Mouse (Mus musculus) heart, adult 18-20 months (tissue): ENCODE measurements around the gene Fes. TPM values are rescaled to one million over a fixed set of nuclear protein-coding genes. Genes with fewer than 3 reads are reported as not detected.
A peak's percentile ranks its signal among the peaks of the same experiment; 100 is the strongest.

Experiments
- DNase-seq, 2 experiments: peaks; one replicate each; pipeline ENCODE4 v3.0.0; 2021 to 2022; ENCODE audit warnings: mixed read lengths in 1 of 2
- total RNA-seq, 2 experiments: library from RNA; stranded (reverse); gene quantifications; 2 replicates each; pipeline ENCODE4 v1.2.3; 2021

Gene Fes
- total RNA-seq, 2 experiments from 2014 or later: 9.9 to 11.4 TPM

DNA sequence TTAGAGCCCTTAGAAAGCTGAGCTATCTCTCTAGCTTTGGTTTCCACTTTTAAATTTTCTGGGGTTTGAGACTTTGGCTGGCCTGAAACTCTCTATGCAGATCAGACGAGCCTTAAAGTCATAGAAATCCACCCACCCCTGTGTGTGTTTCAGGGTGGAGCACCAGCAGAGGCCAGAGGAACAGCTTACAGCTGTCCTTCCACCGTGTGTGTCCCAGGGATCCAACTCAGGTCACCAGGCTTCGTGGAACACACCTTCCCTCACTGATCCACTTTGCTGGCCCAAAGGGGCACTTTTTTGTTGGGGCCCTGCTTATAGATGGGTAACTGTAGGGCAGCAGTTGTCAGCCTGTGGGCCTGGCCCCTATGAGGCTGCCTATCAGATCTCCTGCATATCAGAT, 13.5 kb downstream of the Fes start:
- DNase-seq: no peak

DNA sequence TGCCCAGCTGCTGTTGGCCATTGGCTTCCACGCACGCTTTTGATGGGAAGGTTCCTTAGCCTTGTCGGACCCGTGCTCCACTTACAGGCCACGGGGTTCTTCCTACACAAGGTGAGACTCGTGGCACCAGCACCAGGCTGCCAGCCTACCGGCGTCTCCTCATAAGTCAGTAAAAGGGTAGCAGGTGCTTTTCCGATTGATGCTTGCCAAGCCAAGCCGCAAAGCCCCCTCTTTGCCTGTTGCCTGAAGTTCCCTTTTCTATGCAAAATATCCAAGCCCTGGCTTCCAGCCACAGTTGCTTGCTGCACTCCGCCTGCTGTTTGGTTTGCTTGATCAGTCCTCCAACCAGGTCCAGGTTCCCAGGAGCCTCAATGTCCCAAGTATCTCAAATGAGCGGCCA, 13.9 kb downstream of the Fes start:
- no peak for DNase-seq

DNA sequence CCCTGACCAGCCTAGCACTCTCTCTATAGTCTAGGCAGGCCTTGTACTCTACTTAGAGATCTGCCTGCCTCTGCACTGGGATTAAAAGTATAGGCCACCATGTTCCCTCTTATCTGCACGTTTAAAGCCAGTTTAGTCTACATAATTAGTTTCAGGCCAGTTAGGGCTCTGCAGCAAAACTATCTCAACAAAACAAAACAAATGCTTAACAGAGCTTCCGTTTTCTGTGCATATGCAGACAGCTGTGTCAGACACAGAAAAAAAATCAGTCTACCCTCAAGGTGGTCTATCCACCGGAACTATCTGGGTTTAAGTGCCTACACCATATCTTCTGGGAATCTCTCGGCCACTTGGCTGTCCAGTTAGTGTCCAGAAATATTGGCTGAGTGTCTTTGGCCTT, 14.4 kb downstream of the Fes start:
- DNase-seq: no peak

DNA sequence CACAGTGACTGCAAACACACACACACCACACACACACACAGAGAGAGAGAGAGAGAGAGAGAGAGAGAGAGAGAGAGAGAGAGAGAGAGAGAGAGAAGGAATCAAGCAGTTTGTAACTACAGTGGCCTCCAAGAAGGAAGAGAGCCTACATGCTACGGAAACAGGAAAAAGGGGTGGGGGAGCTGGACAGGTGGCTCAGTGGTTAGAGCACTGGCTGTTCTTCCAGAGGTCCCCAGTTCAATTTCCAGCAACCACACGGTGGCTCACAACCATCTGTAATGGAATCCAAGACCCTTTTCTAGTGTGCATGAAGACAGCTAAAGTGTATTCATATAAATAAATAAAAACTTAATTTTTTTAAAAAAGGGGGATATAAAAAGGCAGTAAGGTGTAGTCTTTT, 15.1 kb downstream of the Fes start:
- DNase-seq: no peak

DNA sequence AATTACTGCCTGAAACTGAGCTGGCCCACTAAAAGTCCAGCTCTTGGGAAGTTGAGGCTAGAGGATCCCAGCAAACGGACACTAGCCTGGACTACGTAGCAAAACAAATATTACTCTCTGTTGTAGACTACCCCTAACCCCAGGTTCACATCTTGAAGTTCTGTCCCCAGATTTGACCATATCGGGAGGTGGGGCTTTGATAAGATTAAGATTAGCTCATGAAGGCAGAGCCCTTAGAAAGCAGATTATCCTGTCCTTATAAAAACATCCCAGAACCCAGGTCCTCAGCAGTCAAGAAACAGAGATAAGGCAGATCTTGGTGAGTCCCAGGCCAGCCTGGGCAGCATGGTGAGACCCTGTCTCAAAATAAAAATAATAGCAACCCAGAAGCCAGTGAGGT, 15.6 kb downstream of the Fes start:
- DNase-seq: no peak

DNA sequence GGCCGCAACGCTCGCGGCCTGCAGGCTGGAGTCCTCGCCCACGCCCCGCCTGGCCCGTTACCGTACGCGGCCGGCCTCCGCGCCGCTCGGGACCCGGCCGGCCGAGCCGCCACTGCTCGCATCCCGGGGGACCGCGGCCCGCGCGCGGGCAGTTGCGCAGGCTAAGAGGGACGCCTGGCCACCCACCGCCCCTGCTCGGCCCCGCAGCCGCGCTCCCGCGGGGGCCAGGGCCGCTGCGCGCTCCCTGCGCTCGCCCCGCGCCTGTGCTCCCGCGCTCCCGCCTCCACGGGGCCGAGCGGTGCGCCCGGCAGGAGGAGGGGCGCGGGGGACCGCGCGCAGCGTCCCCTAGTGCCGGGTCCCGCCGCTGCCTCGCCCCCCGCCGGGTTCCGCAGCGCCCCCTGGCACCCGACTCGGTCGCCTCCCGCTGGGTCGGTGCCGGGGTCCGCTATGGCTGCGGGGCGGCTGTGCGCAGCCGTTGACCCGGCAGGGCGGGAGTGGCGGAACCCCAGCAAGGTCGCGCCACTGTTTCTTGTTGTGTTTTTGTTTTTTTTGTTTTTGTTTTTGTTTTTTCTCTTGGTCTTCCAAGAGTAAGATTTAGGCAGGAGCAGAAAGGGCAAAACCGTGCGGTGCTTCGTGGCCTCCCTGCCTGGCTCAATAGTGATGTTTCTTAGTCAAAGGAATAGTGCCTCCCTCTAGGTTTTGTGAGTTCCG, 16.6 kb downstream of the Fes start, which contains the start of gene Man2a2:
TSS of gene Man2a2 (minus strand) at position 335 of the 711 bp plus-strand sequence.
- peak; percentile 81 to 83 for DNase-seq

DNA sequence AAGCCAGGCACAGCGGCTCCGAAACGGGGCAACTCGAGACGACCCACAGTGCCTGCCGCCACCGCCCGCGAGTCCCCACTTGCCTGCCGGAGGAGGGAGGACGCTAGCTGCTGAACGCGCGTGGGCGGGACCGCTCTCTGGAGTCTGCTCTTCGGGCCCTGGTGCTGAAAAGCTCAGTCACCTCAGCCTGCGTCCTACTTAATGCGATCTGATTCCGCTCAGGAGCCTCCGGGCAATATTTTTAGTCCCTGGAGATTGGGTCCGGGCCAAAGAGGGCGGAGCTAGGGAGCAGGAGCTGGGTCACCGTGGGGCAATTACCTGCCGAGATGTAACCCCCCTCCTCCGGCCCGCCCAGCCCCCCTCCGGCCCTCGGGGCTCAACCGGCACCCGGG, 17.1 kb downstream of the Fes start:
- DNase-seq: peak; percentile 86 to 89

DNA sequence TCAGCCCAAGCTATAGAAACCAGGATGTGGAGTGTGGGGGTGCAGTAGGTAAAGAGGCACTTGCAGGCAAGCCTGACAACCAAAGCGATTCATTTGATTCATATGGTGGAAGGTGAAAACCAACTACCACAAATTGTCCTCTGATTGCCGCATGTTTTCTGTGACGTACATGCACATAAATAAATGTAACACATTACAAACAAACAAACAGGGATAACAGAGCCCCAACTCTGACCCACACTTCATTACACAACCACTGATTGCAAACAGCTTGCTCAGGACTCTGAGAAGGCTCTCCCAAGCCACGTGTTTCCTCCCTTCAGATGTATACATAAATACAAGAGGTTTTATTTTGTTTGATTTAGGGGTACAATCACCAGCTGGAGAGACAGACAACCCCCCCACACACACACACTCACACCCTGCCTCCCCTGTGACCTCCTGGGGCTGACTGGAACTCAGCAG, 17.7 kb downstream of the Fes start:
- DNase-seq: no peak

DNA sequence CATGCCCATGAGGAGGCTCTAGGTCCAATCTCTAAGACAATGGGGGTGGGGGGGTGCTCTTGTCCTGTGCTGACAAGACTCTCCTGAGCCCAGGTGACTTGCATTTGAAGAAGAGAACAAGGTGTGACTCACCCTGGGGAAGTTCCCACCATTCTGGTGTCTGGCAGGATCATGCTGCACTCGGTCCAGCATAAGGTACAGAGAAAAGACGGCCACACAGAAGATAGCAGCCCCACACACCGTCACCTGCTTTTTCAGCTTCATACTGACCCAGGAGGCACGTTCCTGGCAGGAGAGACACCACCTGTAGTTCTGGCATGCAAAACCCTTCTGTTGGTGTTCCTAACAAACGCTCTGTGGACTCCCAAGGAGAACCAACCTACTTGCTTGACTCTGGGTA, 18.3 kb downstream of the Fes start:
- DNase-seq: no peak

DNA sequence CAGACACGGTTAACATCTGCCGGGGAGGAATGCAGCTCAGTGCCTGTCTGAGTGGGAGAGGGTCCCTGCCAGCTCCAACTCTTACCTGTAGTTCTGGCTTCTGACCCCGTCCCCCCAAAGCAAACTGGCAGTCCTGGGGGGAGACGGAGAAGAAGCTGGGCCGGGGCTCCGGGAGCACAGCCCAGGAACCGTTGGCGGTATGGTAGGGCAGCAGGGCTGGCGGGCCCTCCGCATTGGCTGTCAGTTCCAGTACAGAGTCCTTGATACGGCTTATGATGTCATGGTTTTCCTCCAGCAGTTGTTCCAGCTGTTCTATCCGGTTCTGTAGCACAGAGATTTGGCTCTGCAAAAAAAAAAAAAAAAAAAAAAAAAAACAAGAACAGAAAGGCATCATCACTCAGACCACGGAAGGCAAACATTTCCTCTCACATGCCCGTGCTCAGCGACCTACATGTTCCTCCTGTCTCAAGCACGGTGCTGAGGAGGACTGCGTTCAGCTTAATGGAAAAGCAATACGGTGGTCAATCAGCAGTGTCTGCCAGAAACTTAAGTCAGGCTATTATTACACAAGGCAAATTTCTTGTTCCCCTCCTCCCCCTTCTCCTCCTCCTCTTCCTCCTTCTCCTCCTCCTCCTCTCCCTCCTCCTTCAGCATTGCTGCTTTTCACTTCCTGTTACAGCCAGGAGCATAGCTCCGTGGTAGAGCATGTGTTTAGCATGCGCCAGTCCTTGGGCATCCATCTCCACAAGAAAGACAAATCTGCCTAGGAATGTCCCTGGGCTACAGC, 18.9 kb downstream of the Fes start:
- DNase-seq: peak; percentile 41 to 58

DNA sequence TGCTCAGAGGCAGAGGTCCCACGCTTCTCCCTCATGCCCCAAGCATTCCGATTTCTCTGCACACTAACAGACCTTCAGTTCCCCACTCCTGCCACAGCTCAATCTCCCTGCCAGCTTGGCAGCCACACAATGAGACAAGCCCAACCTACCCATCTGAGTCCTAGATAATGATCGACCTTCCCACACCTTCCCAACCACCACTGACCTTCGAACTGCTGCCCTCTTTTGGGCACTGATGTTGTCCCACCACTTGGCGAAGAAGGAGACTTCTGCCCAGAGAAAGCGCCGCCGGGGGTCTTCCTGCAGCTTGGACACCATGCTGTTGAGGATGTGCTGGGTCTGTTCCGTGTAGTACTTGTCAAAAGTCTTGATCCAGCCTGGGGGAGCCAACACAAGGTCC, 19.7 kb downstream of the Fes start:
- DNase-seq: no peak

DNA sequence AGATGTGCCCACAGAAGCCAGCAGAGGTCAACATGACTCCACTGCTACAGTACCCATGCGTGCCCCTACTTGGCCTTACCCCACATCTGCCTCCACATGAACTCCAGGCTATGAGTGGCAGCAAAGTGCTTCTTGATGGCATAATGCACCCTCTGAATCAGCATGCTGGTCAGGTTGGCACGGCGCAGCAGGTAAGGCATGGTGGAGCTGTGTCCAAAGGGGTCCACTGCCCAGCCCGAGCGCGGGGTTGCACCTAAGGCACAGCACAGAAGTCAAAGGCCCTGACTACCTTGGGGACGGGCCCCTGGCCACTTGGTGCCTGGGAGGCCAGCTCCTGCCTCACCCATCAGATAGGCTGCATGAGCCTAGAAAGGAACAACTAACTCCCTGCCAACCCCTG, 20.5 kb downstream of the Fes start:
- DNase-seq: no peak

DNA sequence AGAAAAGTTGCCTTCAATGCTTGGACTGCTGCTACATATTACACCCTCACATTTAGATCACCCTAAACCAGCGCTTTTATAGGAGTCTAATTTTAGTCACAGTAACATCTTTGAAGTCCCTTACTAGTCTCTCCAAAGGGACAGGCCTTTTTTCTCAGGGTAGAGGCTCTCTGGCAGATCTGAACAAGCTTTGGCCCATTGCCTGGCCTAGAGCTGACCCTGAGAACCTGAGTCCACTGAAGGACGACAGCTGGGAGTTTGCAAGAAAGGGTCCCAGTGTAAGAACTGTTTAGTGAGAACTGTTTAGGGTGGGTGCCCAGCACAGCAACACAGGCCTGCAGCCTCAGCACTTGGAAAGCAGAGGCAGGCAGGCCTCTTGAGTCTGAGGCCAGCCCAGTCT, 22.0 kb downstream of the Fes start:
- DNase-seq: peak in 1 of 2 experiments; percentile 60

DNA sequence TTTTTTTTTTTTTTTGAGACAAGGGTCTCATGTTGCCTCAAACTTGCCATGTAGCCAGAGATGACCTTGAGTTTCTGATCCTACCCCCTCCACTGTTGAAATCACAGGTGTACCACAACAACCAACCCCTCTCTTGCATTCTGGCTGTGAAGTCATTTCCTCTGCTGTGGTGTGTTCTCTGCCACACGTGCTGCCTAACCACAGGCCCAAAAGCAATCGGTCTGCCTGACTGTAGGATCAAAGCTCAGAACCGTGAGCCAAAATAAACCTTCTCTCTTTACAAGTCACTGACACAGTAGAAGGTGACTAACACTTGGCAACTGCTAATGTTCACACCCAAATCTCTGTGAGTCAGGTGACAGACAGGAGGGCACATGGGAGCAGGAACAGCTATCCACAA, 27.3 kb downstream of the Fes start:
- no peak for DNase-seq

DNA sequence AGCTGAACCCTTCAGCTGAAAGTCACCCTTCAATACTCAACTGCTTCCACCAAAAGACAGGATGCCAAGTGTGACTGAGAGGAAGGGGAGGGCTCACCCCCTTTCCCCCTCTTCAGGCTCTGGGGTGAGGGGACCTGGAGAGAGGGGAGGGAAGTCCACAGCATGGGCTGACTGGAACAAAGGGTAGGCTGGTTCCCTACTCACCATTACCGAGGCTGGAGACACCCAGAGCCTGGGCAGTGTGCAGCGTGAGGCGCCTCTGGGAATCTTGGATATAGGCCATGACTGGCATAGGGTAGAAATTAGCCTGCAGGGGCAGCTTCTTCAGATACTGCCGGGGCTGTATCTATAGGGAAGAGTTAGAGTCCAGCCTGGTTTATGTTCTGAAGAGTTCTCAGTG, 29.7 kb downstream of the Fes start:
- no peak for DNase-seq

DNA sequence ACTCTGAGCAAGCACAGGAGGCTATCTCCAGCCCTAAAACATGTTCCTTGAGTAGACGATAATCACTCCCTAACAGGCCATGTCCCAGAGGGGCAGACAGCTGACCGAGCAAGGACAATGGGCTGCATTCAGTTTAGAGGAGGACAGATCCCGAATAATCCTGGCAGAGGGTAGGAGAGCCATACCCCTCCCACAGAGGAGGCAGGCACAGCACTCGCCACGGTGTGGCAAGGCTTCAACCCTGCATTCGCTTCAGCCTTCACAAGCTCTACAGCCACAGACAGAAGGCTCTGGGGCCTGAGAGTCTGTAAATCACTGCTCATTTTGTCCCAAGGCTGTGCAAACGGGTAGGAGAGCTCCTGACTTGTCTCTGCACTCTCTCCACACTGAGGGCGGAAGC, 30.6 kb downstream of the Fes start:
- peak in 1 of 2 experiments; percentile 43 for DNase-seq

DNA sequence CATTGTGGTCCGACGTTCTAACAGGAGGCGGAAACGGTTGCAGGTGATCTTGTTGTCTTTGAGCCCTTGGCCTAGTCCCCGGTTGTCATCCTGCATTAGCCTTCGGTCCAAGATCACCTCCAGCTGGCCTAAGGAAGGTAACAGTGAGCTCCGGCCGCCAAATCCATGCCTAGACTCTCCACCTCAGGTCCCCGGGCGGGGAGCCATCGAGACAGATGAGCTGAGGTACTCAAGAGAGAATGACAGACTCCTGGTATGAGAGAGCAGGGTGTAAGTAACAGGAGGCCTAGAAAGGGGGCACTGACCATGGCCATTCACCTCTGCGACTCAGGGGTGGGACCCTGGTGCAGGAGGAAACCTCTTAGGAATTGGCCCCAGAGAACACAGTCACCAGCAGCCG, 31.4 kb downstream of the Fes start:
- DNase-seq: no peak

DNA sequence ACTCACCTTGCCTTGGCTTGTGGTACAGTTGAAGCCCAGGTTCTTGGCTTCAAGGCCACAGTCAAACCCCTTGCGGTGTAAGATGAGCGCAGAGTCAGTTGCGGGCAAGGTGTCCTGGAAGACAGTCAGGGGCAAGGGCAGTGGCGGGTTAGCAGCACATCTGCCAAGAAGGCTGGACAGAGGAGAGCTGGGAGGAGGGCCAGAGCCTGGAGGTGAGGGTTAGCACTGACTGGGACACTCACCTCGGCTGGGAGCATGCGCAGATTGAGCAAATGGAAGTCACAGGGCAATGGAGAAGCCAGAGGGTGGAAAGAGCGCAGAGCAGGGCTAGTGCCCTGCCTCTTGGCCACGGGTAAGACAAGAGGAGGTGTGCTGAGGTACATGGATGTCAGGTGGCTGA, 34.8 kb downstream of the Fes start:
- DNase-seq: no peak

DNA sequence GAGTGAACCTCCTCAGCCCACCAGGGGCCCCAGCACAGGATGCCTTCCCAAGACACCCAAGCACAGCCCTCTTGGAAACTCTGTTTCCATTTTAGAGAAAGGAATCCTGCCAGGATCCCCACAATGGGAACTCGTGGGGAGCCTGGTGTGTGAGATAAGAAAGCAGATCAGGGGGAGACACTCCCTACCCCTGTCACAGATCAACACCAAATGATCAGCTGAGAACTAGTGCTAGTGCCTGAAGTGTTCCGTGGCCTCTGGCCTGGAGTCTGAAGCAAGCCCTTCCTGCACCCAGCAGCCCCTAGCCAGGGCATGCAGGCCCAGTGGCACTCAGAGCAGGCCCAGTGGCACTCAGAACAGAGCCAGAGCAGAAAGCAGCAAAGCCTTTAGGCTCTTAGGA, 36.9 kb downstream of the Fes start:
- DNase-seq: no peak

DNA sequence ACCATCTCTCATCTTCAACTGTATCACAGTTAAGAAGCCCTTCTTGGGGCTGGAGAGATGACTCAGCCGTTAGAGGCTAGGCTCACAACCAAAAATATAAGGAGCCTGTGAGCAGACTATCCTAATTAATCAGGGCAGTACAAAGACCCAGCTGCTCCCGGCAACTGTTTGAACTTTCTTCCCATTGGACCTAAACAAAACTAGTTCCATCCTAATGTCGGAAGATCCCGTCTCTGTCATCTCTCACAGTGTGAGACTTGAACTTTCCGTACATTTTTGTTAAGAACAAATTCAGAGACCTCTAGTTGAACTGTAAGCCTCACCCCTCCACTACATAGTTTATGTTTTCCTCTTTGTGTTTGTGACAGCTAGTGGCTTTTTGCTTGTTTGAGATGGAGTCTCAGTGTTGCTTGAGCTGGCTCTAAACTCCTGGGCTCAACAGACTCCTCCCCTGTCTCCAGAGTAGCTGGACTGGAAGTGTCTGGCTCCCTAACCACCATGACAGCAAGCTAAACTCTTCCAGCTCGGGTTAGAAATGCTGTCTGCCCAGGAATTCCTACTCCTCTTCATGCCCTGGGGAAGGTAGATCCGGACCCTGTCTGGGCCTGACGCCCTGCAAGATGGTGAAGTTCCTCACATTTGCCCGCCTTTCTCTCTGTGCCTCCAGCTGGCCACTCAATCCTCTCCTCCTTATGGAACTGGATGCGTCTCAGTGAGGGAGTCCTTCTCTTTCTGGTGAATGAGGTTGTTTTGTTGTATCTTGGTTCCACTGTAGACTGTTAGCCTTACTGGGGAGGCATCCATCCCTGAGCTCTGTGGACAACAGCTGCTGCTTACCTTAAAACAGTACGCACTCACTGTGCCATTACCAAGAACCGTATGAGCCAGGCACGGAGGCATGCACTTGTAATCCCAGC, 39.8 kb downstream of the Fes start:
- DNase-seq: no peak

DNA sequence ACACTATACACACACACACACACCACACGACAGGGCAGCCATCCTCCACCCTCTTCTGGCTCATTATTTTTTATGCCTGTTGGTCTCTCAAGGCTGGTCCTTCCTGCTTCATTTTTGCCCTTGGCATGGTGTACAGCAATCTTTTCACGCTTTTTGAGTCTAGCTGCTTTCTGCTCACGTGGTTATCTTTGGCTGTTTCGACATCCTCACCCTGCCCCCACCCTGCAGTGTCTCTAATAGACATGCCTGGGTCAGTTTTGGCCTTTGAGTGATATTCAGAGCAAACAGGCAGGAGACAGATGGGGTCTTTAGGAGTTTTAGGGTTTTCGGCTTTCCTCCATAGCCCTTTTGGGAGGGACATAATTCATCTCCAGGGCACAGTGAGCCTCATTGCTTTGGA, 40.9 kb downstream of the Fes start:
- DNase-seq: no peak

DNA sequence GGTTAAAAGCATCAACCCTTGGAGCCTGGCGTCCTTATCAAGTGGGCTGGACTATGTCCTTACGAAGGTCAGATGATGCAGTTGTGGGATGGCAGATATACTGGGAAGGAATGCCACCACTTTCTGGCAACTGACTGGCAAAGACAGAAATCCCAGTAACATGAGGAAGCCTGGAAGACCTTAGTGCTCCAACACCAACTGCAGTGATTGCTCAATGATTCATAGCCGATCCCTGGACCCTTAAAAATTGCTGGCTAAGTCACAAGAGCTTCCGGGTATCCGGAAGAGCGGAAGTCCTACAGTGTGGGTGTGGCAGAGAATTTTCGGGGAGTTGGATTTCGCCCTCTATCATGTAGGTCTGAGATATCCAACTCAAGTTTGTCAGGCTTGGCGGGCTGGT, 41.6 kb downstream of the Fes start:
- no peak for DNase-seq
